Mouse (Mus musculus): Measurements from ENCODE around the gene Nubp2. TPM values are rescaled to one million over a fixed set of nuclear protein-coding genes. Genes with fewer than 3 reads are reported as not detected.
A peak's percentile ranks its signal among the peaks of the same experiment; 100 is the strongest.

Gene Nubp2
- polyA plus RNA-seq (2015; fragmentation: Nextera tagmentation; extraction: Ambion mirVana), result 46.3 and 51.5 TPM in 2 replicates

DNA sequence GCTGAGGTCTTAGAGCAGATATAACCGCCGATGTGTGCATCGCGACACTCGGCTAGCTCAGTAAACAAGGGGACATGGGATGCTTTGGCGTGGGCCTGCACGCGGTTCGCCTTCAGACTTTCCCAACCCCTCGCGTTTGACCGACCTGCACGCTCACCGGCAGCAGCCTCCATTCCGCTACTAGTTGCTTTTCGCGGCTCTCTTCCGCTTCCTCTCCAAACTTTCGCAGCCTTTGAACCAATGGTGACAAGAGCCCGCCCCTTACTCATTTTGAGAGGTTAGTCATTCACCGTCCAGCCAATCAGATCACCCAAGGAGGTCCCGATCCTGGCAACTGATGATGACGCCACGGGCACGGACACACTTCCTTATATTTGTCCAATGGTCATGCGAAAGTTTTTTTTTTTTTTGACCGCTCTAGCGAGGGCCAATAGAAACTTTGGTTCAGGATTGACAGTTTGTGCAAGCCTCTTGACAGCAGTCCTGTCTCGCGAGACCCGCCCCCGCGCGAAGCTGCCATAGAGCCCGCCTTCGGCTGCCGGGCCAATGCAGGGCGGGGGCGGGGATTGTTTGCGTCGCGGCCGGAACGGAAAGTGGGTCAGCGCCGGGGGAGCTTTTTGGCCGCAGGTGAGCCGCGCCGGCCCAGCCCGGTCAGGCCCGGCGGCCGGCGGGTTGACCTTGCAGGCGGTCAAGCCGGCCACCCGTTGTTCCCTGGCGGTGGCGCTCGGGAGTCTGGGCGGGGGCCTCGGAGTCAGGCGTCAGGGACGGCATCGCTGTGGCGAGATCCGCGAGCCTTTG lies at the start of gene Nubp2, which contains the start of gene Spsb3:
TSS of gene Nubp2 (minus strand) at position 216 of the 798 bp plus-strand sequence.
TSS of gene Spsb3 (plus strand) at position 510 of the 798 bp plus-strand sequence.
- Histone ChIP-seq H3K27me3 (no peaks in the 10 kb centered on the region), H3K4me1 (peaks cover 23% of the 10 kb centered on the region), H3K36me3 (peaks cover 56% of the 10 kb centered on the region), H3K4me3 (peak within 1 kb of the TSS; percentile 82), H3K4me2 (peak within 1 kb of the TSS; percentile 97), H3K27ac (peak within 1 kb of the TSS; percentile 60; the same call in 1 of the 2 replicates), H3K9me3 (no peaks in the 10 kb centered on the region), H3K9ac (peak within 1 kb of the TSS; percentile 85)
- ATAC-seq (ENCODE audit: insufficient number of reproducible peaks, insufficient read depth, low FRiP score, low TSS enrichment, low read depth), result peak; percentile 95
- WGBS, result under 1% methylated on average over 69 of the region's 69 CpGs

DNA sequence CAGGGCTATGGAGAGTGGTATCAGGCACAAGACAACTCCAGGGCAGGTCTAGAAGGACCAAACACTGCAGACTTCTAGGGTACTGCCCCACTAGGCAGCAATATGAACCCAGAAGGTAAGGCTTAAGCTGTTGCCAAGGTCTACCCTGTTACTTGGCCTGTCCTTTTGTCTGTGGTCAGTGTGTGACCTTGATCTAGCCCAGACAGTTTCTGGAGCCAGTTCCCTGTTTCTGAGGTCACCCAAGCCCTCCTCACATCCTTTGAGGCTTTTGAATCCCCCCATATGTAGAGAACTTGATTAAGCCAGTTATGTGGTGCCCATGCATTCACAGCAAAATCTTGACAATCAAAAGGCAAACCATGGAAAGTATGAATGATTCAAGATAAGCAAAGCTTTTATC lies 49.5 kb upstream of the Nubp2 start:
- H3K27me3 ChIP-seq, result no peaks in the 10 kb centered on the region
- peak overlapping the region; percentile 95 for H3K4me3 ChIP-seq
- no peak for ATAC-seq (ENCODE audit: insufficient number of reproducible peaks, insufficient read depth, low FRiP score, low TSS enrichment, low read depth)
- H3K36me3 ChIP-seq, result peaks cover 4% of the 10 kb centered on the region; the same call in 1 of the 2 replicates
- peak overlapping the region; percentile 94 for H3K9ac ChIP-seq
- no peak overlapping the region for H3K27ac ChIP-seq
- peaks cover 24% of the 10 kb centered on the region for H3K4me1 ChIP-seq
- peak overlapping the region; percentile 73 for H3K4me2 ChIP-seq
- H3K9me3 ChIP-seq, result no peaks in the 10 kb centered on the region

DNA sequence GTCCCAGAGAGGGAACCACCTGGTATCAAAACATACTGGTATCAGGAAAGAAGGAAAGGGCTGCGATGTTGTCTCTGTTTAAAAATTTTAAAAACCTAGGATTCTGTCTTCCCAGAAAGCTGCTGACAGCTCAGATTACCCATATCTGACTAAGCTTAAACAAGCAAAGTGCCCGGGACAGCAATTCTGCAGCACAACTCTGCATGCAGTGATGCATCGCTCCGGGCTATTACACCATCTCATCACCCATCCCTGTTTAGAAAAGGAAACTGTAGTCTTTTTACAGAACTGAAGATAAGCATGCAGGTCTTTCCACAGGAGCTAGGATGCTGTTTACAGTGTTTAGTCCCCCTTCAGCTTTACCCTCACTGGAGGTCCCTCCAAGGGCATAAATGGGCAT lies 48.8 kb upstream of the Nubp2 start:
- Histone ChIP-seq H3K4me2 (peak overlapping the region; percentile 73), H3K27ac (no peak overlapping the region), H3K9me3 (no peaks in the 10 kb centered on the region), H3K27me3 (no peaks in the 10 kb centered on the region), H3K4me1 (peaks cover 24% of the 10 kb centered on the region), H3K36me3 (peaks cover 4% of the 10 kb centered on the region; the same call in 1 of the 2 replicates), H3K9ac (peak overlapping the region; percentile 94), H3K4me3 (peak overlapping the region; percentile 95)
- 79% methylated on average over 4 of the region's 4 CpGs for WGBS
- no peak for ATAC-seq (ENCODE audit: insufficient number of reproducible peaks, insufficient read depth, low FRiP score, low TSS enrichment, low read depth)

DNA sequence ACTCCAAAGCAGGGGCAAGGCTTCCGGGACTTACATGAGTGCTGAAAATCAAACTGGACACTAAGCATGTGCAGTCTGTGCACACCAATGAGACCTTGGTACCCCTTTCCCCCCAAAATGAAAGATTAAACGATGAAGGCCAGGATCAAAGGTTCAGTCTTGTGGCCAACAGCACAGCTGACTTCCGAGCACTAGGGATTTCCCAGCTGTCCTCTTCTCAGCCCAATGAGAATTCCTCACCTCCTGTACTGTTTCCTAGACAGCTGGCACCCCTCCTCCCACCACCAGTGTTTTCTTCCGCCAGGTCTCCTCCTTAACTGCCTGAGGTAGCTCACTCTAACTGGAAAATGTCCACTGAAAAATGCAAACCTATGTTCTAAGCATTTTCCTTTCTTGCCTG lies 47.0 kb upstream of the Nubp2 start:
- Histone ChIP-seq H3K9ac (no peak overlapping the region), H3K4me3 (no peak overlapping the region), H3K27ac (no peak overlapping the region), H3K27me3 (no peaks in the 10 kb centered on the region), H3K36me3 (peaks cover 10% of the 10 kb centered on the region), H3K9me3 (no peaks in the 10 kb centered on the region), H3K4me1 (peaks cover 24% of the 10 kb centered on the region), H3K4me2 (no peak overlapping the region)
- 91% methylated on average over 4 of the region's 4 CpGs for whole genome bisulfite sequencing
- ATAC-seq (ENCODE audit: insufficient number of reproducible peaks, insufficient read depth, low FRiP score, low TSS enrichment, low read depth), result no peak

DNA sequence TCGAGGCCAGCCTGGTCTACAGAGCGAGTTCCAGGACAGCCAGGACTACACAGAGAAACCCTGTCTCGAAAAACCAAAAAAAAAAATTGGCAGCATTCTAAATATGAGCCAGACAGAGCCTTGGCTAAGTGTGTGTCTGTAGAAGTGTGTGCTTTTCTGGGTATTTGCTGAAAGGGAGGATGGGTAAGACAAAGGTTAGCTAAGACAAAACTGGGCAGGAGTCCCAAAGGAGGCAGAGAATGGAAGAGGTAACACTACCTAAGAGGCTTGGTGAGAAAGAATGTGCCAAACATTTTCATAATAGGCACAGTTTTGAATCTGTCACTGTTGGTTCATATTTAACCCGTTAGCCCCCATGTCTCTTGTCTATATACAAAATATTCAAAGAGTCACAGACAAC lies 46.3 kb upstream of the Nubp2 start:
- 90% methylated on average over 4 of the region's 4 CpGs for WGBS
- H3K4me2 ChIP-seq, result no peak overlapping the region
- peaks cover 24% of the 10 kb centered on the region for H3K4me1 ChIP-seq
- no peak overlapping the region for H3K27ac ChIP-seq
- peaks cover 16% of the 10 kb centered on the region for H3K36me3 ChIP-seq
- no peaks in the 10 kb centered on the region for H3K9me3 ChIP-seq
- ATAC-seq (ENCODE audit: insufficient number of reproducible peaks, insufficient read depth, low FRiP score, low TSS enrichment, low read depth), result no peak
- H3K27me3 ChIP-seq, result no peaks in the 10 kb centered on the region
- H3K9ac ChIP-seq, result no peak overlapping the region
- no peak overlapping the region for H3K4me3 ChIP-seq

DNA sequence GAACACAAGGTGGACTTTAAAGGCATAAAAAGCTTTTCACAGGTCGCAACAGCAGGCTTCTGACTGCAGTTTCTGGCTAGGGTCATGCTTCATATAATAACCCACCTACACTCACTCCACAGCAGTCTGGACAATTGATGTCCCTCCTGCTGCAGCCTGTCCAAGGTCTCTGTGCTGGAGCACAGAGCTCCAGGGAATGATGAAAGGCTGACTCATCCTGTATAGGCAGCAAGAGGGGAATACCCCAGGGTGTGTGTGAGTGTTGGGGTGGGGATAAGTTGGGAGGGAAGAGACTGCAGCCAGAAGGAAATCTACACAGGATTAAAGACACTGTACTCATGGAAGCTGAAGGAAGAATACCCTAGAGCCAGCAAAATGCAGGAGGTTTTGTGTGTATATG lies 43.4 kb upstream of the Nubp2 start:
- Histone ChIP-seq H3K36me3 (peaks cover 43% of the 10 kb centered on the region), H3K4me1 (peaks cover 10% of the 10 kb centered on the region), H3K27ac (no peak overlapping the region), H3K27me3 (no peaks in the 10 kb centered on the region), H3K9me3 (no peaks in the 10 kb centered on the region), H3K4me2 (no peak overlapping the region), H3K9ac (no peak overlapping the region), H3K4me3 (no peak overlapping the region)
- no peak for ATAC-seq (ENCODE audit: insufficient number of reproducible peaks, insufficient read depth, low FRiP score, low TSS enrichment, low read depth)
- 100% methylated on average over 1 of the region's 1 CpGs for WGBS

DNA sequence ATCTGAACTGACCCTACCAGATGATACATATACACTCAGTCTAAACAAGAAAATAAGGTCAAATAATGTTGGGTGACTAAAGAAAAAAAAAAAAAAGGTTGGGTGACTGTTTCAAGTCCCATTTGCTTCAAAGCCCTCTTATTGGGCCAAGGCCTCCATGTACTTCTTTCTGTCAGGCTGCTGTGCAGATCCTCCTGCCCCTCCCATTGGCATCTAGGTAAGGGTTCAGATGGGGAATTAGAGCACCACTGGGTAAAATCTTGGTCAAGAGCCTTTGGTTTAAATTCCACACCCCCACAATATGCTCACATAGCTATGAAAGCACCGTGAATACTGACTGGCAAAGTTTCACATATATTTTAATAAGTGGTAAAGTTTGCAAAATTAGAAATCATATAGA lies 37.1 kb upstream of the Nubp2 start:
- no peak overlapping the region for H3K4me2 ChIP-seq
- no peak overlapping the region for H3K4me3 ChIP-seq
- no peak overlapping the region for H3K27ac ChIP-seq
- no peaks in the 10 kb centered on the region for H3K27me3 ChIP-seq
- no peak overlapping the region for H3K9ac ChIP-seq
- 93% methylated on average over 1 of the region's 1 CpGs for WGBS
- H3K9me3 ChIP-seq, result no peaks in the 10 kb centered on the region
- no peak for ATAC-seq (ENCODE audit: insufficient number of reproducible peaks, insufficient read depth, low FRiP score, low TSS enrichment, low read depth)
- H3K4me1 ChIP-seq, result no peaks in the 10 kb centered on the region
- H3K36me3 ChIP-seq, result peaks cover 95% of the 10 kb centered on the region

DNA sequence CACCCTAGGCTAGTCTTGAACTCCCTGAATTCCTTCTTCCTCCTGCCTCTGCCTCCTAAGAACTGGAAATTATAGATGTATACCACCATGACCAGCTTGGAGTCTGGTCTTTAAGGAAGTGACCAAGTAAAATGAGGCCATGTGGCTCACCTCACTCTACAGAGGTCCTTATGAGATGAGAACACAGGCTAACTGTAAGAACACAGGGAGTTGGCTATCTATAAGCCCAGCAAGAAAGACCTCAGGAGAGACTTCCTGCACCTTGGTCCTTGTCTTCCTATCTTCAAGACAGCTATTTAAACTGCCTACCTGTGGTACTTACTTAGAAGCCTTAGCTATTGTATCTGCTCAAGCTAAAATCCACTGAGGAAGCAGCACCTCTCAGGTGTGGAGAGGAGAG lies 27.8 kb upstream of the Nubp2 start:
- Histone ChIP-seq H3K9me3 (no peaks in the 10 kb centered on the region), H3K4me1 (no peaks in the 10 kb centered on the region), H3K4me2 (no peak overlapping the region), H3K36me3 (peaks cover 98% of the 10 kb centered on the region), H3K27me3 (no peaks in the 10 kb centered on the region), H3K27ac (no peak overlapping the region), H3K9ac (no peak overlapping the region), H3K4me3 (no peak overlapping the region)
- no peak for ATAC-seq (ENCODE audit: insufficient number of reproducible peaks, insufficient read depth, low FRiP score, low TSS enrichment, low read depth)

DNA sequence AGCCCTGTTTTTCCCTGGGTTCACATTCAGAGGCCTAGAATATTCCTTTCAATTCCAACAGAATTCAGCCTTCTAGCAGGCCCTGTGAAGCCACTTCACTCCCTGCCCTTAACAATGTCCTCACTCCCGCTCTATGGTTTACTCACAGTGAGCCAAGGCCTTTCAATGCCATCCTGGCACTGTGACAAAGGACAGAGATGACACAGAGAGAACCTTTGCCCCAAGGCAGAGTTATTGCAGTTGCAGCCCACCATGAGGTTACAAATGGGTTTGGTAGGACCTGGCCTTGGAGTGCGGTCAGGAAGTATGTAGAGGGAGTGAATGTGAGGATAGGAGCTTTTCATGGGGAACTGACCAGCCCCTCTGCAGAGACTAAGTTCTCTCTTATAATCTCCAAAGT lies 21.4 kb upstream of the Nubp2 start:
- no peaks in the 10 kb centered on the region for H3K27me3 ChIP-seq
- no peak overlapping the region for H3K9ac ChIP-seq
- no peak overlapping the region for H3K4me2 ChIP-seq
- no peak overlapping the region for H3K27ac ChIP-seq
- H3K36me3 ChIP-seq, result peaks cover 100% of the 10 kb centered on the region
- no peaks in the 10 kb centered on the region for H3K4me1 ChIP-seq
- H3K9me3 ChIP-seq, result no peaks in the 10 kb centered on the region
- ATAC-seq (ENCODE audit: insufficient number of reproducible peaks, insufficient read depth, low FRiP score, low TSS enrichment, low read depth), result no peak
- H3K4me3 ChIP-seq, result no peak overlapping the region
- WGBS, result 95% methylated on average over 2 of the region's 2 CpGs

DNA sequence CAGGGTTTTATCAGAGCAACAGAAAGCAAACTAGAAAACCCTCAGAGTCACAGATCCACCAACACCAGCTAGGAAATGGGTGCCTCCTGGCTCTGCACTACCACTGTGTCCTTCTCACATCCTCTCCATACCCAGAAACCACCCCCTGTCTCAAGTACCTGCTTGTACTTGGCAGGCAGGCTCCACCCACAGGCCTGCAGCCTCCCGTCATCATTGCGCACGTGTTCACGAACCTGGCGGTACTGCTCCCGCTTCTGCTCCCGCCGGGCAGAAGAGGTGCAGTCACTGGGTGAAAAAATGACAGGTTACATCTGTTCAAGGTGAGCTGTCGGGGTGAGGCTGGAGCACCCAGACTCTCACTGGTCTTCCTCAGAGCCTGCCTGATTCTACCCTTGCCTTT lies 17.6 kb upstream of the Nubp2 start:
- WGBS, result 93% methylated on average over 9 of the region's 9 CpGs
- no peak overlapping the region for H3K4me3 ChIP-seq
- no peak overlapping the region for H3K4me2 ChIP-seq
- H3K27ac ChIP-seq, result no peak overlapping the region
- H3K36me3 ChIP-seq, result peaks cover 100% of the 10 kb centered on the region
- H3K9ac ChIP-seq, result no peak overlapping the region
- no peak for ATAC-seq (ENCODE audit: insufficient number of reproducible peaks, insufficient read depth, low FRiP score, low TSS enrichment, low read depth)
- H3K27me3 ChIP-seq, result no peaks in the 10 kb centered on the region
- no peaks in the 10 kb centered on the region for H3K4me1 ChIP-seq
- no peaks in the 10 kb centered on the region for H3K9me3 ChIP-seq

DNA sequence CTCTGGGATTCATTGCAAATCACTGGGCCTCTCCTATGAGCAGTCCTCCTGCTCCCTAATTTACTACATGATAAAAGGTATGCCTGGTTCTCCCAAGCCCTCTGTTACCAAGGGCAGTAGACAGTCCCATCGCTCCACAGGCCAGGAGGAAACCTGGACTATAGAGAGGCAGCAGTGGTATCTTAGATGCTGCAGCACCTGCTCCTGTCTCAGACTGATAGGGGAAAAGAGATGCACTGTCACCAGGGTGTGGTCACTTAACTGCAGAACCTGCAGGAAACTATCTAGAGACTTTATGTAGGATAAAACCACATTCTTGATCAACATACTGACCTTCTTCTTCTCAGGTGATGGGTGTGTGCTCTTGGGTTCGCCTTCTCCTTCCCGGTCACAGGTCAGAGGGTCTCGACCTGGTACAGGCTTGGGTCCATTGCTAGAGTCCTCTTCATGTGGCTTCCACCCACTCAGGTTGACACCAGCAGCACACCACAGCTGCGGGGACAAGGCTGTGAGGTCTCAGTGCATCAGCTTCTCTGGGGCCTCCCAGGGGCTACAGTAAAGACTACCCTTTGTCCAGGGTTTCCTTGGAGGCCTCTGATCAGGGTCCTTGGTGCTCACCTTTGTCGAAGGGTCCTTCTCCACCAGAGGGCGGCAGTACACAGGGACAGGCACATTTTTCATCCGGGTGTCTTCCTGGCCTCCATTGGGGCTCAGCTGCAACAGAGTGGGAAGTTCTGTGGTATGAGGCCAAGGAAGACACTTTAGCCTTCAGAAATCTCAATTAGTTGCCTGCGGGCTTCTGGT lies 16.7 kb upstream of the Nubp2 start:
- H3K36me3 ChIP-seq, result peaks cover 100% of the 10 kb centered on the region

DNA sequence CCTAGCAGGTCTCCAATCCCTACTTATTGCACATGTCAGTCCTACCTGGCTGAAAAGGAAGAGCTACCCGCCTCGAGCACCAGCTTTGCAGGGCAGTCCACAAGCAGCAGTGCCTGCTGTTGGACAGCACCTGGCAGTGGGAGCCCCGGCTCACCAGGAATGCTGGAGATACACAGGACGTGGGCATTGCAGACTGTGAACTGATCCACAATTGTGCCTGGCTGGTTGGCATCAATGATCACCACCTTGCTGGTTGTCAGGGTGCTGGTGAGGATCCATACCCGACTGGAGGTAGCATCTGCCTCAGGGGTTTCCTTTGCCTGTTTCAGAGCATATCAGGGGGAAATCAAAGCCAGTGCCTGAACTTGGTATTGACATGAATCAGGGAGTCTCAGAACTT lies 16.0 kb upstream of the Nubp2 start:
- H3K4me1 ChIP-seq, result peaks cover 11% of the 10 kb centered on the region
- H3K27me3 ChIP-seq, result no peaks in the 10 kb centered on the region
- H3K36me3 ChIP-seq, result peaks cover 98% of the 10 kb centered on the region
- H3K9me3 ChIP-seq, result no peaks in the 10 kb centered on the region
- H3K9ac ChIP-seq, result no peak overlapping the region
- WGBS, result 92% methylated on average over 5 of the region's 5 CpGs
- ATAC-seq (ENCODE audit: insufficient number of reproducible peaks, insufficient read depth, low FRiP score, low TSS enrichment, low read depth), result no peak
- no peak overlapping the region for H3K4me2 ChIP-seq
- H3K27ac ChIP-seq, result no peak overlapping the region
- no peak overlapping the region for H3K4me3 ChIP-seq

More for the DNA sequence above, 16.7 kb upstream of the Nubp2 start:
- Histone ChIP-seq H3K9ac (no peak overlapping the region), H3K4me2 (no peak overlapping the region), H3K27ac (no peak overlapping the region), H3K9me3 (no peaks in the 10 kb centered on the region), H3K27me3 (no peaks in the 10 kb centered on the region), H3K4me1 (peaks cover 3% of the 10 kb centered on the region), H3K4me3 (no peak overlapping the region)
- no peak for ATAC-seq (ENCODE audit: insufficient number of reproducible peaks, insufficient read depth, low FRiP score, low TSS enrichment, low read depth)
- WGBS, result 71% methylated on average over 9 of the region's 9 CpGs
